Mouse (Mus musculus) MEL (cell line): ENCODE data around the gene Erv3. TPM values are rescaled to one million over a fixed set of nuclear protein-coding genes. Genes with fewer than 3 reads are reported as not detected.
A peak's percentile ranks its signal among the peaks of the same experiment; 100 is the strongest.

Source experiments
- DNase-seq: peaks from one replicate; pipeline ENCODE4 v3.0.0; 2011; ENCODE audit warnings: low read depth, low spot score
- H3K27ac ChIP-seq: 2 replicates; pipeline ENCODE4 v1.5.1; 2012; ENCODE audit warnings: low read depth, mild to moderate bottlenecking, control low read depth, low read length, moderate library complexity; ENCODE audit not compliant: control insufficient read depth
- H3K27me3 ChIP-seq, 2 experiments: fragments of 150-350 bp in 1 of 2; sonication (generic) in 1 of 2; 2 replicates each; pipeline ENCODE4 v1.6.1; 2012; ENCODE audit warnings: low read length in 2 of 2, mild to moderate bottlenecking in 2 of 2, improper control_type of control experiment in 1 of 2, moderate library complexity in 1 of 2; ENCODE audit not compliant: insufficient read depth in 2 of 2, control insufficient read depth in 1 of 2
- H3K36me3 ChIP-seq, 2 experiments: 2 replicates each; pipeline ENCODE4 v1.6.1; 2012 to 2014; ENCODE audit warnings: low read length in 2 of 2, improper control_type of control experiment in 1 of 2, inconsistent platforms in 1 of 2, mild to moderate bottlenecking in 1 of 2; ENCODE audit not compliant: insufficient read depth in 2 of 2, control insufficient read depth in 1 of 2
- H3K4me1 ChIP-seq, 2 experiments: fragments of 150-350 bp in 1 of 2; sonication (generic) in 1 of 2; 2 replicates each; pipeline ENCODE4 v1.6.1; 2012; ENCODE audit warnings: low read length in 2 of 2, improper control_type of control experiment in 1 of 2, mild to moderate bottlenecking in 1 of 2; ENCODE audit not compliant: insufficient read depth in 2 of 2, control insufficient read depth in 1 of 2
- H3K4me3 ChIP-seq, 2 experiments: fragments of 150-350 bp in 1 of 2; sonication (generic) in 1 of 2; 2 replicates each; pipeline ENCODE4 v1.5.1; 2012; ENCODE audit warnings: low read depth in 2 of 2, low read length in 2 of 2, mild to moderate bottlenecking in 2 of 2, moderate library complexity in 2 of 2, control low read depth in 1 of 2, improper control_type of control experiment in 1 of 2; ENCODE audit not compliant: control insufficient read depth in 1 of 2, insufficient read depth in 1 of 2
- H3K79me2 ChIP-seq: 2 replicates; pipeline ENCODE4 v1.6.1; 2012; ENCODE audit warnings: mild to moderate bottlenecking, low read length, moderate library complexity; ENCODE audit not compliant: control insufficient read depth, poor library complexity, insufficient read depth
- H3K9ac ChIP-seq: 2 replicates; pipeline ENCODE4 v1.6.1; 2012; ENCODE audit warnings: low read depth, mild to moderate bottlenecking, control low read depth, low read length, moderate library complexity; ENCODE audit not compliant: control insufficient read depth, poor library complexity, severe bottlenecking
- H3K9me3 ChIP-seq: fragments of 150-350 bp; sonication (generic); replicated peaks from 2 replicates; pipeline ENCODE4 v1.6.1; 2012; ENCODE audit warnings: mild to moderate bottlenecking, low read length, improper control_type of control experiment, moderate library complexity; ENCODE audit not compliant: insufficient read depth
- BHLHE40 ChIP-seq: IDR thresholded peaks from 2 replicates; pipeline ENCODE4 v1.6.1; 2012; ENCODE audit warnings: low read depth, mild to moderate bottlenecking, inconsistent platforms, low read length, improper control_type of control experiment, borderline replicate concordance
- CHD1 ChIP-seq: IDR thresholded peaks from 2 replicates; pipeline ENCODE4 v1.6.1; 2012; ENCODE audit warnings: low read depth, mild to moderate bottlenecking, inconsistent platforms, low read length, improper control_type of control experiment
- CHD2 ChIP-seq: IDR thresholded peaks from 2 replicates; pipeline ENCODE4 v1.6.1; 2011; ENCODE audit warnings: low read length, improper control_type of control experiment
- CTCF ChIP-seq, 3 experiments: IDR thresholded peaks in 2 of 3; conservative IDR thresholded peaks in 1 of 3; 2 replicates each; pipeline ENCODE4 v1.5.1; 2011 to 2012; ENCODE audit warnings: low read length in 3 of 3, low read depth in 2 of 3, mild to moderate bottlenecking in 2 of 3, improper control_type of control experiment in 1 of 3, inconsistent platforms in 1 of 3, mixed read lengths in 1 of 3, moderate library complexity in 1 of 3; ENCODE audit not compliant: control insufficient read depth in 1 of 3, insufficient read depth in 1 of 3, poor library complexity in 1 of 3, severe bottlenecking in 1 of 3
- E2F4 ChIP-seq: IDR thresholded peaks from 2 replicates; pipeline ENCODE4 v1.6.1; 2011; ENCODE audit warnings: low read depth, low read length, improper control_type of control experiment, borderline replicate concordance
- EP300 ChIP-seq, 2 experiments: IDR thresholded peaks; 2 replicates each; pipeline ENCODE4 v1.6.1; 2011; ENCODE audit warnings: improper control_type of control experiment in 2 of 2, low read length in 2 of 2, low read depth in 1 of 2, mild to moderate bottlenecking in 1 of 2
- ETS1 ChIP-seq: IDR thresholded peaks from 2 replicates; pipeline ENCODE4 v1.6.1; 2012; ENCODE audit warnings: low read depth, mild to moderate bottlenecking, inconsistent platforms, low read length, improper control_type of control experiment, moderate library complexity
- GABPA ChIP-seq: IDR thresholded peaks from 2 replicates; pipeline ENCODE4 v1.6.1; 2012; ENCODE audit warnings: low read depth, mild to moderate bottlenecking, inconsistent platforms, low read length, improper control_type of control experiment, moderate library complexity
- HCFC1 ChIP-seq: IDR thresholded peaks from 2 replicates; pipeline ENCODE4 v1.6.1; 2012; ENCODE audit warnings: low read depth, mild to moderate bottlenecking, inconsistent platforms, low read length, improper control_type of control experiment, moderate library complexity
- JUND ChIP-seq: IDR thresholded peaks from 2 replicates; pipeline ENCODE4 v1.6.1; 2011; ENCODE audit warnings: low read depth, mild to moderate bottlenecking, improper control_type of control experiment, low read length
- KAT2A ChIP-seq: conservative IDR thresholded peaks from 2 replicates; pipeline ENCODE4 v1.6.1; 2012; ENCODE audit warnings: low read depth, low read length, improper control_type of control experiment, inconsistent platforms
- MAFK ChIP-seq: IDR thresholded peaks from 2 replicates; pipeline ENCODE4 v1.6.1; 2011; ENCODE audit warnings: low read depth, mild to moderate bottlenecking, low read length, improper control_type of control experiment, borderline replicate concordance
- MAX ChIP-seq: IDR thresholded peaks from 2 replicates; pipeline ENCODE4 v1.6.1; 2011; ENCODE audit warnings: low read length, improper control_type of control experiment
- MAZ ChIP-seq: IDR thresholded peaks from 2 replicates; pipeline ENCODE4 v1.6.1; 2012; ENCODE audit warnings: low read depth, mild to moderate bottlenecking, inconsistent platforms, low read length, improper control_type of control experiment
- MEF2A ChIP-seq: IDR thresholded peaks from 2 replicates; pipeline ENCODE4 v1.6.1; 2014; ENCODE audit warnings: low read depth, mild to moderate bottlenecking, inconsistent platforms, low read length, improper control_type of control experiment; ENCODE audit not compliant: poor library complexity, insufficient replicate concordance, severe bottlenecking; ENCODE audit errors: extremely low read depth
- MYB ChIP-seq: IDR thresholded peaks from 2 replicates; pipeline ENCODE4 v1.6.1; 2011; ENCODE audit warnings: mild to moderate bottlenecking, low read depth, low read length, improper control_type of control experiment
- MYC ChIP-seq: IDR thresholded peaks from 2 replicates; pipeline ENCODE4 v1.6.1; 2011; ENCODE audit warnings: low read depth, mild to moderate bottlenecking, low read length, improper control_type of control experiment, moderate library complexity
- NELFE ChIP-seq: IDR thresholded peaks from 2 replicates; pipeline ENCODE4 v1.6.1; 2011; ENCODE audit warnings: low read depth, low read length, improper control_type of control experiment
- NRF1 ChIP-seq: IDR thresholded peaks from 2 replicates; pipeline ENCODE4 v1.6.1; 2014; ENCODE audit warnings: low read depth, mild to moderate bottlenecking, inconsistent platforms, low read length, improper control_type of control experiment, moderate library complexity; ENCODE audit not compliant: poor library complexity, insufficient read depth, severe bottlenecking
- POLR2AphosphoS5 ChIP-seq: IDR thresholded peaks from 2 replicates; pipeline ENCODE4 v1.6.1; 2012; ENCODE audit warnings: low read depth, borderline replicate concordance, mild to moderate bottlenecking, inconsistent platforms, low read length, moderate library complexity, mixed read lengths
- SIN3A ChIP-seq: IDR thresholded peaks from 2 replicates; pipeline ENCODE4 v1.6.1; 2012; ENCODE audit warnings: low read length, improper control_type of control experiment, inconsistent platforms
- TBP ChIP-seq: IDR thresholded peaks from 2 replicates; pipeline ENCODE4 v1.8.0; 2011; ENCODE audit warnings: low read depth, low read length, improper control_type of control experiment
- UBTF ChIP-seq: IDR thresholded peaks from 2 replicates; pipeline ENCODE4 v1.6.1; 2012; ENCODE audit warnings: low read depth, mild to moderate bottlenecking, inconsistent platforms, low read length, improper control_type of control experiment, moderate library complexity, borderline replicate concordance; ENCODE audit not compliant: insufficient read depth
- USF1 ChIP-seq: IDR thresholded peaks from 2 replicates; pipeline ENCODE4 v1.6.1; 2014; ENCODE audit warnings: low read depth, mild to moderate bottlenecking, inconsistent platforms, low read length, improper control_type of control experiment, moderate library complexity
- USF2 ChIP-seq, 2 experiments: IDR thresholded peaks; 2 replicates each; pipeline ENCODE4 v1.6.1; 2011 to 2012; ENCODE audit warnings: improper control_type of control experiment in 2 of 2, low read length in 2 of 2, borderline replicate concordance in 1 of 2, inconsistent platforms in 1 of 2, low read depth in 1 of 2, mild to moderate bottlenecking in 1 of 2; ENCODE audit not compliant: insufficient read depth in 1 of 2
- ZKSCAN1 ChIP-seq: IDR thresholded peaks from 2 replicates; pipeline ENCODE4 v1.6.1; 2012; ENCODE audit warnings: low read depth, mild to moderate bottlenecking, inconsistent platforms, low read length, improper control_type of control experiment, moderate library complexity
- ZMIZ1 ChIP-seq: IDR thresholded peaks from 2 replicates; pipeline ENCODE4 v1.6.1; 2012; ENCODE audit warnings: low read depth, mild to moderate bottlenecking, inconsistent platforms, low read length, improper control_type of control experiment, moderate library complexity
- ZNF384 ChIP-seq: IDR thresholded peaks from 2 replicates; pipeline ENCODE4 v1.6.1; 2012; ENCODE audit warnings: low read depth, mild to moderate bottlenecking, inconsistent platforms, low read length, improper control_type of control experiment
- polyA plus RNA-seq, 2 experiments: library from polyadenylated mRNA; stranded (reverse) in 1 of 2; unstranded in 1 of 2; fragments of >175 nt in 1 of 2; fragments of >200 nt in 1 of 2; gene quantifications; 2 replicates each; pipeline versions ENCODE4 v1.2.1 to v1.2.4; 2012; ENCODE audit warnings: low replicate concordance in 2 of 2, low read depth in 1 of 2; ENCODE audit not compliant: insufficient read length in 2 of 2, insufficient read depth in 1 of 2, missing spikeins in 1 of 2
- total RNA-seq: library from RNA; depleted of rRNA; stranded (reverse); fragments of 300-350 nt; gene quantifications from 2 replicates; pipeline ENCODE4 v1.2.3, GENCODE M21; 2012

Erv3 gene
- total and polyA plus RNA-seq, 3 experiments = 0.36 to 0.62 TPM; not detected in 1

DNA sequence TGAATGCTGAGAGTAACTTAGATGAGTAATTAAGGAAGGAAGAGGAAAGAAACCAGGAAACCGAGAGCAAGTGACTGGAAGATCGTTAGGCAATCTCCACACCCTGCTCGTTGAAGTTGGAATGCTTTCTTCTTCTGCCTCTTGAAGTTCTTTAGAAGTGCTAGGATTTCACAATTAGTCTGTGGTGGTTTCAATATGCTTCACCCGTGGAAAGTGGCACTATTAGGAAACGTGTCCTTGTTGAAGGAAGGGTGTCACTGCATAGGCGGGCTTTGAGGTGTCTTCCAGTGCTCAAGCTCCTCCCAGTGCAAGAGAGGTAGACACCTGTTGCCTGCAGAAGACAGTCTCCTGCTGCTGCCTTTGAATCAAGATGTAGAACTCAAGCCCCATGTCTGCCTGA lies 46.2 kb upstream of the Erv3 start:
- no peak overlapping the region for H3K4me3 ChIP-seq
- peaks cover 0 to 22% of the 10 kb centered on the region in 2 experiments; a peak in 2 of 4 replicates for H3K36me3 ChIP-seq
- H3K4me1 ChIP-seq = peaks cover 12 to 34% of the 10 kb centered on the region in 2 experiments
- no peak for DNase-seq
- H3K79me2 ChIP-seq = no peaks in the 10 kb centered on the region; the same call in 1 of the 2 replicates
- TF ChIP-seq CTCF (IDR thresholded peaks at IDR 0.05 in 2 of 3, conservative IDR thresholded peaks at IDR 0.05 in 1 of 3; ENCODE audit: control insufficient read depth in 1 of 3, insufficient read depth in 1 of 3, low read depth in 2 of 3, low read length in 3 of 3, poor library complexity in 1 of 3, severe bottlenecking in 1 of 3) (no peak), ZNF384 (no peak), ZKSCAN1 (no peak), SIN3A (no peak), POLR2AphosphoS5 (no peak), MYC (no peak), JUND (no peak), CHD1 (no peak), EP300 (IDR thresholded peaks at IDR 0.05; ENCODE audit: low read depth in 1 of 2, low read length in 2 of 2) (no peak), MAFK (no peak), MAX (no peak), E2F4 (no peak), TBP (no peak)
- TF ChIP-seq, all 39 proteins: peak for 0
- Histone ChIP-seq H3K9me3 (no peaks in the 10 kb centered on the region), H3K27ac (no peak overlapping the region), H3K9ac (no peak overlapping the region), H3K27me3 (no peaks in the 10 kb centered on the region)

DNA sequence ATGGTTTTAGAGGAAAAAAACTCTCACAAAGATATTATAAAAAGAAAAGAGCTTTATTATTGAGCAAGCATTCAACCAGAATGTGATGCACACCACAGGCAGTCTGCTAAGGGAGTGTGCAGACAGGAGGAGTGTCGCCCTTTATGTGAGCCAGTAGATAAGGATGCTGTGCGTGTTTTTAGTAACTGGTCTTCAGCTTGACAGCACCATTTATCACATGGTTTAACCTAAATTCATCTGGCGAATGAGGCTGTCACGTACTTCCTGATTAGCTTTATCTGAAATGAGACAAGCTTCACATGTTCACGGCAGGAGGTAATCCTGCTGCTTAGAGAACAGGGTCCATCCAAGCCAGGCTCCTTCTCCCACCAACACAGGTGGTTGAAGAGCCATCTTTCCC lies 45.5 kb upstream of the Erv3 start:
- H3K27me3 ChIP-seq = no peaks in the 10 kb centered on the region
- H3K79me2 ChIP-seq = no peaks in the 10 kb centered on the region; the same call in 1 of the 2 replicates
- peaks cover 6 to 34% of the 10 kb centered on the region in 2 experiments for H3K4me1 ChIP-seq
- H3K27ac ChIP-seq = peak overlapping the region; percentile 51
- no peak overlapping the region for H3K4me3 ChIP-seq
- no peak overlapping the region for H3K9ac ChIP-seq
- H3K36me3 ChIP-seq = peaks cover 0 to 22% of the 10 kb centered on the region in 2 experiments; a peak in 2 of 4 replicates
- H3K9me3 ChIP-seq = no peaks in the 10 kb centered on the region
- DNase-seq = peak; percentile 89
- TF ChIP-seq MEF2A (peak; percentile 85; the same call in 1 of the 2 replicates), HCFC1 (peak; percentile 60), USF1 (peak; percentile 78), BHLHE40 (peak; percentile 82; the same call in 1 of the 2 replicates), TBP (peak; percentile 61), SIN3A (peak; percentile 98), ZKSCAN1 (no peak), MAFK (peak; percentile 66), CHD2 (no peak; the same call in 1 of the 2 replicates), KAT2A (no peak), EP300 (IDR thresholded peaks at IDR 0.05; ENCODE audit: low read depth in 1 of 2, low read length in 2 of 2) (peak; percentile 91 to 93), GABPA (no peak), MYC (peak; percentile 93), MYB (peak; percentile 22; the same call in 1 of the 2 replicates), USF2 (IDR thresholded peaks at IDR 0.05; ENCODE audit: borderline replicate concordance in 1 of 2, insufficient read depth in 1 of 2, low read depth in 1 of 2, low read length in 2 of 2) (no peak), NRF1 (no peak), POLR2AphosphoS5 (no peak), JUND (no peak), ETS1 (peak; percentile 99), MAZ (peak; percentile 79), ZNF384 (peak; percentile 45; the same call in 1 of the 2 replicates), NELFE (no peak), UBTF (no peak), ZMIZ1 (peak; percentile 73)
